Mouse (Mus musculus) lung, adult 2 months (tissue): ENCODE measurements around the gene Itm2b. TPM values are rescaled to one million over a fixed set of nuclear protein-coding genes. Genes with fewer than 3 reads are reported as not detected.

Source experiments
- DNase-seq: peaks from one replicate; pipeline ENCODE4 v3.0.0; 2022
- H3K4me1 ChIP-seq: fragments of 200-500 bp; 2 replicates; pipeline ENCODE4 v1.6.1; 2011; ENCODE audit warnings: low read length; ENCODE audit not compliant: control insufficient read depth, insufficient read depth
- H3K4me3 ChIP-seq: fragments of 200-500 bp; replicated peaks from 2 replicates; pipeline ENCODE3; 2011; ENCODE audit warnings: low read depth, mild to moderate bottlenecking, control low read depth, low read length; ENCODE audit errors: extremely low read depth
- CTCF ChIP-seq: fragments of 200-500 bp; IDR thresholded peaks from 2 replicates; pipeline ENCODE4 v1.5.1; 2011; ENCODE audit warnings: mild to moderate bottlenecking, low read length, control low read depth; ENCODE audit not compliant: insufficient read depth
- POLR2A ChIP-seq: fragments of 200-500 bp; IDR thresholded peaks from 2 replicates; pipeline ENCODE4 v1.6.1; 2011; ENCODE audit warnings: low read depth, mild to moderate bottlenecking, control low read depth, low read length, borderline replicate concordance; ENCODE audit errors: extremely low read depth
- WGBS: fragments of 180-500 bp; shearing (Covaris S2); methylation state at CpG from one replicate; pipeline ENCODE4 v1.1.7; 2018; 5-methylcytosine and 5-hydroxymethylcytosine counted together
- polyA plus RNA-seq: library from polyadenylated mRNA; depleted of rRNA; stranded (reverse); fragments of >200 nt; gene quantifications from 2 replicates; pipeline ENCODE4 v1.2.3, GENCODE M21; 2012

The Itm2b gene
- polyA plus RNA-seq, 1 experiment, result 1,580 TPM

- Histone ChIP-seq H3K4me3 (no peak overlapping the region), H3K4me1 (peaks cover 14% of the 10 kb centered on the region)
- WGBS, result 59% methylated on average over 8 of the region's 8 CpGs
- no peak for DNase-seq
- TF ChIP-seq POLR2A, result no peak
Measured at GRCm38 (mm10) chr14:73398367-73398996, 13.4 kb upstream of the Itm2b start.

GRCm38 (mm10) chr14:73395750-73396149 is 10.7 kb upstream of the Itm2b start:
- Histone ChIP-seq H3K4me3 (no peak overlapping the region), H3K4me1 (peaks cover 5% of the 10 kb centered on the region)
- TF ChIP-seq POLR2A (no peak), CTCF (no peak)
- WGBS, result 84% methylated on average over 5 of the region's 5 CpGs
- DNase-seq, result no peak

GRCm38 (mm10) chr14:73394263-73395006 is 9.3 kb upstream of the Itm2b start:
- DNase-seq, result no peak
- WGBS, result 44% methylated on average over 5 of the region's 5 CpGs
- no peak for TF ChIP-seq CTCF
- no peak for TF ChIP-seq POLR2A
- Histone ChIP-seq H3K4me1 (peaks cover 2% of the 10 kb centered on the region), H3K4me3 (no peak overlapping the region)

- no peak for DNase-seq
Measured at GRCm38 (mm10) chr14:73391457-73391856, 6.4 kb upstream of the Itm2b start.

GRCm38 (mm10) chr14:73390196-73390595 is 5.1 kb upstream of the Itm2b start:
- Histone ChIP-seq H3K4me3 (no peak overlapping the region), H3K4me1 (peaks cover 14% of the 10 kb centered on the region)
- WGBS, result 90% methylated on average over 2 of the region's 2 CpGs
- TF ChIP-seq POLR2A (no peak), CTCF (no peak)
- DNase-seq, result no peak

More at GRCm38 (mm10) chr14:73391457-73391856, 6.4 kb upstream of the Itm2b start:
- peaks cover 14% of the 10 kb centered on the region for H3K4me1 ChIP-seq
- whole genome bisulfite sequencing, result 100% methylated on average over 1 of the region's 1 CpGs
- H3K4me3 ChIP-seq, result no peak overlapping the region
- TF ChIP-seq POLR2A, result no peak
- TF ChIP-seq CTCF, result no peak

- 52% methylated on average over 7 of the region's 7 CpGs for WGBS
- no peak for DNase-seq
- no peak for TF ChIP-seq POLR2A
- TF ChIP-seq CTCF, result no peak
- peaks cover 12% of the 10 kb centered on the region for H3K4me1 ChIP-seq
- H3K4me3 ChIP-seq, result no peak overlapping the region
Measured at GRCm38 (mm10) chr14:73389059-73389458, 4.0 kb upstream of the Itm2b start.

GRCm38 (mm10) chr14:73388546-73388945 is 3.5 kb upstream of the Itm2b start:
- 30% methylated on average over 7 of the region's 7 CpGs for WGBS
- no peak overlapping the region for H3K4me3 ChIP-seq
- peak; percentile 43 for DNase-seq
- TF ChIP-seq POLR2A (no peak), CTCF (no peak)
- peaks cover 12% of the 10 kb centered on the region for H3K4me1 ChIP-seq

GRCm38 (mm10) chr14:73386493-73386892 is 1.4 kb upstream of the Itm2b start:
- H3K4me3 ChIP-seq, result no peak overlapping the region
- 54% methylated on average over 5 of the region's 5 CpGs for WGBS
- DNase-seq, result no peak
- no peak for TF ChIP-seq CTCF
- no peak for TF ChIP-seq POLR2A
- peaks cover 15% of the 10 kb centered on the region for H3K4me1 ChIP-seq

- H3K4me3 ChIP-seq, result no peak overlapping the region
- no peak for TF ChIP-seq POLR2A
- no peak for TF ChIP-seq CTCF
- WGBS, result 57% methylated on average over 2 of the region's 2 CpGs
- H3K4me1 ChIP-seq, result peaks cover 21% of the 10 kb centered on the region
- no peak for DNase-seq
Measured at GRCm38 (mm10) chr14:73385720-73386374, 758 bp upstream of the Itm2b start.

GRCm38 (mm10) chr14:73384546-73384912 is 560 bp downstream of the Itm2b start:
- under 1% methylated on average over 13 of the region's 13 CpGs for WGBS
- H3K4me3 ChIP-seq, result peak overlapping the region; percentile 82
- TF ChIP-seq CTCF, result no peak
- TF ChIP-seq POLR2A, result no peak
- DNase-seq, result no peak
- peaks cover 25% of the 10 kb centered on the region for H3K4me1 ChIP-seq

GRCm38 (mm10) chr14:73383746-73384145 is 1.3 kb downstream of the Itm2b start:
- WGBS, result 1% methylated on average over 2 of the region's 2 CpGs
- no peak for TF ChIP-seq POLR2A
- TF ChIP-seq CTCF, result no peak
- peak overlapping the region; percentile 65 for H3K4me3 ChIP-seq

More at GRCm38 (mm10) chr14:73383746-73384145, 1.3 kb downstream of the Itm2b start:
- H3K4me1 ChIP-seq, result peaks cover 22% of the 10 kb centered on the region
- no peak for DNase-seq
